Mouse (Mus musculus): ENCODE data around the gene Papss2.

Papss2 gene

DNA sequence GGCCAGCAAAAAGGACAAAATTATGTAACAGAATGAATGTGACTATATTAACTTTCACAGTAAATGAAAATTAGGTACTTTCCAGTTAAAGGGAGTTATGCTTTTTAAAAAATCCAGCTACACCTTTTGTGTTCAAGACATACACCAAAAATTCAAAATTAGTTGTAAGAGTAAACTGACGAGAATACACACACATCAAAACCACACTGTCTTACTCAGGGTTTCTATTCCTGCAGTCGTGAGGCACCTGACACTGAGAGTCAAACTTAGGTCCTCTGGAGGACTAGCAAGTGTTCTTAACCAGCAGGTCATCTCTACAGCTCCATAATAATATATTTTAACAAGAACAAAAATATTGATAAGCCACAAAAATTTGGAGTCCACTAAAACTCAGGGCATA, 101.1 kb downstream of the Papss2 start:
- no peak for DNase-seq (ENCODE audit: extremely low read depth, insufficient read length, low spot score)

DNA sequence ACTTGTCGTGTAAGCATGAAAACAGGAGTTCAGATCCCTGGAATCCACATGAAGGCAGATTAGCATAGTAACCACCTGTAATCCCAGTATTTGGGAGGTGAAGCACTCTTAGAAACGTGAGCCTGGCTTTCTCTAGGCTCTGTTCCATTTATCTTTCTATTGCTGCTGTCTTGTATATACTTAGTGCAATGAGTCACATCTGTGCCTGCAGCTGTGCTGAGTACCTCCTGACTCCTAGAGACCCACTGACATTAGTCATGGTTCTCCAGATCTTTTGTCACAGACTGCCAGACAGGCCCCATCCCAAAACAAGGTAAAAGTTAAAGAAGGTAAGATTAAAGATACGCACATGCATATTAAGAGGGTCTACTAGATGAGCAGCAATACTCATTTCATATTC, 106.6 kb downstream of the Papss2 start:
- no peak for DNase-seq (ENCODE audit: extremely low read depth, insufficient read length, low spot score)

DNA sequence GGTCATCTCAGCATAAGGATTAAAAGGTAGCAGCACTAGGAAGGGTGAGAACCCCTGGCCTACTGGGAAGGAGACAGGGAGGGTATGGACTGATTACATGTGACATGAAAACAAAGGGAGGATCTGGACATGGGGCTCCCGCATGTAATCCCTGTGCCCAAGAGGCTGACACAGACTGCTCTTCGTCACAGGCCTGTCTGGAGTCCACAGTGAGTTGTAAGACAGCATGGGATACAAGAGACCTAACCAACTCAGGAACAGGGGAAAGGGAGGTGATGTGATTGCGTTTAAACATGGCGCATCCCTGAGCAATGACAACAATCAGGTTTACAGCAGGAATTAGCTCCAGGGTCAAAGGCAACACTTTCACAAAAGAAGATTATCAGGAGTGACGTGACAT, 113.4 kb downstream of the Papss2 start:
- DNase-seq (ENCODE audit: extremely low read depth, insufficient read length, low spot score) = no peak

DNA sequence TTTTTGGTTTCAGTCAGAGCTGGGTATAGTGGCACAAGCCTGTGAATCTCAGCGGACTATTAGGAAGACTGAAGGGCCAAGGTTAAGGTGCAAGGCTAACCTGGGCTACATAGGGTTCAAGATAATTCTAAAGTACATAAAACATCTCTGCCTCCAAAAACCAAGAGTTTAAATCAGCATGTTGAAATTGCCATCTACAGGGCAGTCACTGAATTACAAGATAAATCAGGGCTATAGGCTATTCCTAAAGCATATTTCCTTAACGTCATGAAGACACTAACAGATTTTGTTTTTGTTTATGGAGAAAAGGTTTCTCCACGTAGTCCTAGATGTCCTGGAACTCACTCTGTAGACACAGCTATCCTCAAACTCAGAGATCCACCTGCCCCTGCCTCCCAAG, 114.7 kb downstream of the Papss2 start:
- no peak for DNase-seq (ENCODE audit: extremely low read depth, insufficient read length, low spot score)

DNA sequence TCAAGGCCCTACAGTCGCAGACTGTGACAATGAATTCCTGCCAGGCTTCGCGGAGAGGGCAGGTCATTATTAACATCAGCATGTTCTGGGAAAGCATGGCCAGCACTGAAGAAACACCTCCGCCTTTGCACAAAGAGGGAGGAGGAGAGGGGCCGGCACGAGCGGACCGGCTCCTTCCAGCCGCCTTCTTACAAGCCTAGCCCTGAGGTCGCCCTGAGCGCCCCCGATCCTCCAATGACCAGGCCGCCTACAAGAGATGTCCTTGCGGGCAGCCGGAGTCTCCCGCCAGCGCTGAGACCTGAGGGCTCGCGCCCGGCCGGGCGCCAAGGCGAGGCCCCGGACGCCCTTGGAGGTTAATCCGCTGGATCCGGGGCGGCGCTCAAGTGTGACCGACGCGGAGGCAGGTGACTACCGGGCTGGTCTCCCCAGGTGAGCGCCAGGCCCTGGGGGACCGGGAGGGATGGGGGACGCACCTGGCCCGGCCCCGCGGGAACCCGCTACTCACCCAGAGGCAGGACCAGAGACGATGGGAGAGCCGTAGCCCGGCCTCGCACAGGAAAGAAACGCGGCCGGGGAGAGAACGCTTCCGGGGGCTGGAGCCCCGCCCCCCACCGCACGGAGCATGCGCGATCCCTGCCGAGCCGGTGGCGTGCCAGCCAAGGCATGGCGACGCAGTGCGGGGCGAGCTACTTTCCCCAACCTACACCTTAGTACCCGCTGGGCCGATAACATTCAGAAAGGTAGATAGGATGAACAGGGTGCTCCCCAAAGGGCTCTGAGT, 116.4 kb downstream of the Papss2 start:
- DNase-seq (ENCODE audit: extremely low read depth, insufficient read length, low spot score) = peak; percentile 90

DNA sequence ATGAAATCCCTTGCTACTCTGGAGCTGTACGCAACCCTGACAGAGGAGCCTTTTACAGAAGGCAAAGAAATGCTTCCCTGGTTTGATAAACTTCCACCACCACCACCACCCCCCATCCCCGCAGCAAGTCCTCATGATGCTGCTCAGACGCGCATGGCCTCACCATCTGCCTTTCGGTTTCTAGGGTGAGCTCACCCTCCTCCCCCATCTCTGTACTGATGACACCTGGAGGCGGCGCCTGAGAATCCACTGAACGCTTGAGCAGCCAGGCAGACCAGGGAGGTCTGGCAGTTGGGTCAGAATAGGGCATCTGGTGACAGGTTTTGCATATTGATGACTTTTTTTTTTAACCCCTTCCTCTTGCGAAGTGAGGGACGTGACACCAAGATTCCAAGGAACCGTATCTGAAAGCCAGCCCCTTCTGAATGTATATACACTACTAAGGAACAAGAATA, 117.0 kb downstream of the Papss2 start:
- no peak for DNase-seq (ENCODE audit: extremely low read depth, insufficient read length, low spot score)

DNA sequence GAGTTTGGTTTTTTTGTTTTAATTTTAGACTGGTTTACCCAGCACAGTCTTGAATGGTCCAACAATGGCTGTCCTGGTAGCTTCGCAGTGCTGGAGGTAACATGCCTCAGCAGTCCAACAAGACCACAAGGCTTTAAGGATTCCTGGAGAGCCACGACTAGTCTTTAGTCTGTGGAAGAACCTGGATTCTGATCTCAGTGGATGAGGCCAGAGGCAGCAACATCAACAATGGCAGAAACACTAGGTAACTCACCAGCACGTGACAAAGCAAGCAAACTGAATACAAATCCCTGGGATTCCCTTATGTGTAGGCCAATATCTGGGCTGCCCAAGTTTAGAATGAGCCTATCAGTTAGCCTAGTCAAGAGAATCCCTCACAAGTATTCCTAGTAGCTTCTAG, 117.9 kb downstream of the Papss2 start:
- DNase-seq (ENCODE audit: extremely low read depth, insufficient read length, low spot score) = no peak

DNA sequence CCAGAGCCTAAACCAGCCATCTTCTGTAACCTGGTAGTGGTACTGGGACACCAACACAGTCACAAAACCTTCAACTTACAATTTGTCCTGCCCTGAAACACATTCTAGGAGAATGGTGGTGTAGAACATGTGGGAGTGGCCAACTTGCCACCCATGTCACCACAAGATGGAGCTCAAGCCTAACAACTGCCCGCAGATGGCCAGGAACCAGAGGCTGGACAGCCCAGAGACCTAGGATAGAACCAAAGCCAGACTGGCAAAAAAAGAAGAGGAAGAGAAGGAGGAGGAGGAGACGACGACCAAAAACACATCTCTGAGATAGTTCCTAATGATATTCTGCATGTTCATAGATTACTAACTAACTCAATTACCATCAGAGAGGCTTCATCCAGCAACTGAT, 119.6 kb downstream of the Papss2 start:
- DNase-seq (ENCODE audit: extremely low read depth, insufficient read length, low spot score) = peak; percentile 23

DNA sequence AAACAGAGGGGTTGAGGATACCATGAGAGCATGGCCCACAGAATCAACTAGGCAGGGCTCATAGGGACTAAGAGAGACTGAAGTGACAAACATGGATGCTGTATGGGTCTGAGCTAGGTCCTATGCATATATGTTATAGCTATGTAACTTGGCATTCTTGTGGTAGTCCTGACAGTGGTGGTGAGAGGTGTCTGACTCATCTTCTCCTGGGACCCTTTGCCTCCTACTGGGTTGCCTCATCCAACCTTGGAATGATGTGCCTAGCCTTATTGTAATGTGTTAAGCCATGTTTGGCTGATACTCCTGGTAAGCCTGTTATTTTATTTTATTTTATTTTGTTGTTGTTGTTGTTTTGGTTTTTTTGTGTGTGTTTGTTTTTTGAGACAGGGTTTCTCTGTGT, 120.1 kb downstream of the Papss2 start:
- no peak for DNase-seq (ENCODE audit: extremely low read depth, insufficient read length, low spot score)

Measured in 3134 (cell line).